7 mouse cellular contexts compared by ENCODE assay signal in genomic region chr6:50588251-50588650, GRCm38 (mm10). TPM values are rescaled to one million over a fixed set of nuclear protein-coding genes. Genes with fewer than 3 reads are reported as not detected.
DNase-seq lines count a peak whose midpoint lies in the region; ATAC-seq and TF ChIP-seq lines count a peak whose summit lies in the region.

No protein-coding gene starts in this region.

- no peaks in the 10 kb centered on the region for H3K36me3 ChIP-seq in kidney, embryonic 16.5 days (ENCODE audit: insufficient read depth, low read length)
- no peaks in the 10 kb centered on the region for H3K36me3 ChIP-seq in G1E (replicated peaks)

- no peaks in the 10 kb centered on the region for H3K9me3 ChIP-seq in kidney, embryonic 16.5 days (ENCODE audit: low read length)
- no peaks in the 10 kb centered on the region for H3K9me3 ChIP-seq in G1E (replicated peaks)

- intact Hi-C loops in left cerebral cortex, postnatal 25 days (cut with DNase I) = no loop called here

- H3K27ac ChIP-seq in kidney, embryonic 16.5 days (ENCODE audit: low read length) = no peak overlapping the region

- no peak overlapping the region for H3K9ac ChIP-seq in kidney, embryonic 16.5 days (replicated peaks; ENCODE audit: low read length)

- no peak for ATAC-seq in kidney, embryonic 16.5 days (ENCODE audit: low FRiP score, low TSS enrichment)
- no peak; the same call in 1 of the 2 replicates for ATAC-seq in G1E (ENCODE audit: extremely low read depth, insufficient number of reproducible peaks, low FRiP score, poor library complexity, severe bottlenecking)
- peak; percentile 81; the same call in 1 of the 2 replicates for ATAC-seq in common myeloid progenitor, adult 5-6 weeks (replicated peaks; ENCODE audit: low read depth, poor library complexity, severe bottlenecking)

- no peak overlapping the region for H3K4me2 ChIP-seq in kidney, embryonic 16.5 days (replicated peaks; ENCODE audit: low read depth, low read length)

- 88% methylated on average over 1 of the region's 1 CpGs for WGBS in kidney, embryonic 16.5 days

- H3K27me3 ChIP-seq in kidney, embryonic 16.5 days (ENCODE audit: insufficient read depth, low read length) = no peaks in the 10 kb centered on the region
- peaks cover 15% of the 10 kb centered on the region for H3K27me3 ChIP-seq in G1E (ENCODE audit: insufficient read depth, low read length)

- peak; percentile 67 for DNase-seq in kidney, postnatal 10 days
- DNase-seq in CD4-positive, CD25-positive, alpha-beta regulatory T cell, adult 2 months (ENCODE audit: low read depth, low spot score) = peak; percentile 88
- DNase-seq in G1E (ENCODE audit: low spot score) = peak; percentile 12
- peak; percentile 60 to 75 for DNase-seq in left cerebral cortex, postnatal 25 days (ENCODE audit: low spot score in 2 of 2)
- DNase-seq in retina, postnatal 7 days (ENCODE audit: low read depth, low spot score) = peak; percentile 71

- peak; percentile 37; the same call in 1 of the 2 replicates for TF ChIP-seq CTCF in G1E (IDR thresholded peaks at IDR 0.05; ENCODE audit: low read depth, low read length)

- H3K4me1 ChIP-seq in kidney, embryonic 16.5 days (ENCODE audit: insufficient read depth, low read length) = peaks cover 11% of the 10 kb centered on the region; the same call in 1 of the 2 replicates
- H3K4me1 ChIP-seq in G1E (ENCODE audit: insufficient read depth, low read depth, low read length) = no peaks in the 10 kb centered on the region

- H3K4me3 ChIP-seq in kidney, embryonic 16.5 days (ENCODE audit: low read length) = no peak overlapping the region
- H3K4me3 ChIP-seq in G1E (ENCODE audit: low read depth, low read length) = no peak overlapping the region

RNA-seq across cellular contexts. Expression of gene 4921507P07Rik, which starts 8.2 kb away (rescaled TPM):
- 1.0 and 1.7 TPM in 2 replicates for polyA plus RNA-seq in kidney, embryonic 16.5 days (2015; fragmentation: Nextera tagmentation; extraction: Ambion mirVana)
- total RNA-seq in G1E (2014; fragmentation: Nextera tagmentation) (not detected in 2 replicates), G1E (2017) (0.05 TPM in 1 of 2 replicates, not detected in the other)
- not detected in 2 replicates for polyA plus RNA-seq in G1E (2012)
- 0.69 and 0.82 TPM in 2 replicates for total RNA-seq in common myeloid progenitor, adult 5-6 weeks (2017)
- under 1 TPM; 0.30 to 0.41 TPM for total RNA-seq in left cerebral cortex, postnatal 25 days (2021)

RNA-seq across cellular contexts. Expression of gene Cycs, which starts 21.9 kb away (rescaled TPM):
- 74.4 and 79.4 TPM in 2 replicates for polyA plus RNA-seq in kidney, embryonic 16.5 days (2015; fragmentation: Nextera tagmentation; extraction: Ambion mirVana)
- total RNA-seq in G1E (2014; fragmentation: Nextera tagmentation) = 68.3 and 80.4 TPM in 2 replicates
- total RNA-seq in G1E (2017) = 64.5 and 81.3 TPM in 2 replicates
- polyA plus RNA-seq in G1E (2012) = 4.2 and 9.9 TPM in 2 replicates
- total RNA-seq in common myeloid progenitor, adult 5-6 weeks (2017) = 127 TPM in 2 replicates
- total RNA-seq in left cerebral cortex, postnatal 25 days (2021) = 10 to 100 TPM; 45.3 to 47.7 TPM

Comparison
In these comparisons a context has a peak if more than half of its experiments do, and no peak if none do; other contexts are left out.
1. DNase-seq: peak in every context shown above with its lines; median percentile 88 in CD4-positive, CD25-positive, alpha-beta regulatory T cell, adult 2 months; 71 in retina, postnatal 7 days; 68 in left cerebral cortex, postnatal 25 days; 67 in kidney, postnatal 10 days; 12 in G1E.